ENCODE assay signal across 11 mouse cellular contexts in the genomic region with DNA sequence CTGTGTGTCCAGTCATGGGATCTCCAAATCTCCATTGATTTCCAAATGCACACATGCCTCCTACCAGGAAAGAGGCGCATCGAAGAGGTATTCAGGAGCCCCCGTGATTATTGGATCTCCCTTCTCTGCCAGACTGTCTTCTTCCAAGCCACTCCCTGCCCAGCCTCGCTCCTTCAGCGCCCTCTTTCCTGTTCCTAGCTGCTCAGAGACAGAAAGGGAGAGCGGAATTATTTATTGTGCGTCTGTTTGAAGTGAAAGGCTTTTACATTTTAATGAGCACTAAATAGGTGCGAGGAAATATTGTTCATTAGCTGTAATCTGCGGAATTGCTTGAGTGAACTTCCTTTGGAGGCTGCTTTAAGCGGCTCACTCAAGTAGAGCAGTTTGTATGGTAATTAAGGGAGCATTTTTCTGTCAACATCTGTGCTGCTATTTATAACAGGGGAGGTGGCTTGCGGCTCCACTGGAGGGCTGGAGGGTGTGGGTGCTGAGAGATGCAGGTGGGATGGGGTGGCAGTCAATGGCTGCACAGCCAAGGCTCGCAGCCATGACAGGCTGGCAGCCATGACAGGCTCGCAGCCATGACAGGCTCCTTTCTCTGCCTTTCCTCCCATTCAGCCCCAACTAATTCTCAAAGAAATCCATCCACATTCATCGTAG.
DNase-seq lines count a peak whose midpoint lies in the region; ATAC-seq and TF ChIP-seq lines count a peak whose summit lies in the region.
"Had no signal": no experiment of that assay in that cellular context is flagged by ENCODE, and none has a peak within 500 bp of the region (broad histone marks: within the 10 kb centered on the region; RNA-seq: fewer than 3 reads in every experiment).

No protein-coding gene starts in this region.

- DNase-seq in hindbrain, embryonic 11.5 days (ENCODE audit: low spot score) = no peak
- no peak for DNase-seq in hindbrain, embryonic 10.5 days (ENCODE audit: low spot score)
- DNase-seq in CH12.LX (ENCODE audit: extremely low read depth) = peak; percentile 66
- peak; percentile 67 for DNase-seq in forebrain, postnatal 0 days
- no peak for DNase-seq in layer of hippocampus, adult 9-10 months (ENCODE audit: low spot score)
- DNase-seq in heart, postnatal 4 days = no peak
- DNase-seq: adrenal gland, postnatal 36 days had no signal

- no peak for TF ChIP-seq RAD21 in CH12.LX (IDR thresholded peaks at IDR 0.05; ENCODE audit: low read depth, low read length)

- no peaks in the 10 kb centered on the region for H3K36me3 ChIP-seq in hindbrain, embryonic 11.5 days (ENCODE audit: control insufficient read depth, insufficient read depth, low read length)
- H3K36me3 ChIP-seq in hindbrain, embryonic 10.5 days = no peaks in the 10 kb centered on the region
- H3K36me3 ChIP-seq in CH12.LX (replicated peaks in 1 of 2; ENCODE audit: control insufficient read depth in 1 of 2, insufficient read depth in 1 of 2, low read length in 1 of 2) = no peaks in the 10 kb centered on the region
- H3K36me3 ChIP-seq in forebrain, postnatal 0 days (ENCODE audit: insufficient read depth) = no peaks in the 10 kb centered on the region
- H3K36me3 ChIP-seq: embryonic facial prominence, embryonic 12.5 days had no signal

- no peak overlapping the region for H3K4me2 ChIP-seq in hindbrain, embryonic 11.5 days (replicated peaks; ENCODE audit: low read depth, low read length)
- no peak overlapping the region for H3K4me2 ChIP-seq in CH12.LX (ENCODE audit: insufficient read depth, low read depth, poor library complexity, severe bottlenecking)
- H3K4me2 ChIP-seq in forebrain, postnatal 0 days (ENCODE audit: low read depth) = peak overlapping the region; percentile 39
- H3K4me2 ChIP-seq: embryonic facial prominence, embryonic 12.5 days; heart, embryonic 11.5 days had no signal

- TF ChIP-seq CTCF in CH12.LX (conservative IDR thresholded peaks at IDR 0.05 in 1 of 2, IDR thresholded peaks at IDR 0.05 in 1 of 2; ENCODE audit: low read depth in 2 of 2, low read length in 2 of 2) = no peak
- TF ChIP-seq CTCF in forebrain, postnatal 0 days (IDR thresholded peaks at IDR 0.05; ENCODE audit: low read depth) = no peak

- H3K4me1 ChIP-seq in hindbrain, embryonic 11.5 days (replicated peaks; ENCODE audit: control insufficient read depth, insufficient read depth, low read length) = no peaks in the 10 kb centered on the region; the same call in 1 of the 2 replicates
- peaks cover 6% of the 10 kb centered on the region; the same call in 1 of the 2 replicates for H3K4me1 ChIP-seq in hindbrain, embryonic 10.5 days (replicated peaks)
- H3K4me1 ChIP-seq in CH12.LX (ENCODE audit: control insufficient read depth in 1 of 2, insufficient read depth in 2 of 2) = peaks cover 2 to 33% of the 10 kb centered on the region in 2 experiments; a peak in 2 of 4 replicates
- H3K4me1 ChIP-seq in forebrain, postnatal 0 days (ENCODE audit: insufficient read depth) = 0 out of 2 replicates have a peak, but pooled peaks cover 8% of the 10 kb centered on the region
- H3K4me1 ChIP-seq: embryonic facial prominence, embryonic 12.5 days had no signal

- dilution Hi-C loops in CH12.LX (cut with MboI; ENCODE audit: extremely low pct_ligation_motif_present, extremely low pct_unique_long_range_greater_than_20kb, low sequenced_read_pairs) = no loop called here

- H3K79me2 ChIP-seq in CH12.LX (replicated peaks; ENCODE audit: control insufficient read depth, extremely low read depth, insufficient read depth, poor library complexity, severe bottlenecking) = no peaks in the 10 kb centered on the region

- TF ChIP-seq EP300 in CH12.LX (IDR thresholded peaks at IDR 0.05; ENCODE audit: low read length) = no peak

- peak; percentile 40; the same call in 1 of the 2 replicates for ATAC-seq in hindbrain, embryonic 11.5 days (ENCODE audit: low FRiP score)
- ATAC-seq in forebrain, postnatal 0 days = peak; percentile 88
- ATAC-seq in monocyte, adult 5-6 weeks (replicated peaks; ENCODE audit: insufficient number of reproducible peaks, low FRiP score, low TSS enrichment, poor library complexity, severe bottlenecking) = 0 out of 2 replicates have a peak, but pooled peaks have one; percentile 25
- ATAC-seq in activated CD4-positive, CD25-positive, alpha-beta regulatory T cell, adult 4 months = no peak

- H3K27ac ChIP-seq in hindbrain, embryonic 11.5 days (ENCODE audit: low read depth, low read length) = no peak overlapping the region
- no peak overlapping the region for H3K27ac ChIP-seq in hindbrain, embryonic 10.5 days
- no peak overlapping the region for H3K27ac ChIP-seq in CH12.LX (ENCODE audit: insufficient read depth, low read depth)
- H3K27ac ChIP-seq in forebrain, postnatal 0 days (ENCODE audit: low read depth, low read length) = peak overlapping the region; percentile 67; the same call in 1 of the 2 replicates
- H3K27ac ChIP-seq: embryonic facial prominence, embryonic 12.5 days had no signal

- H3K4me3 ChIP-seq in hindbrain, embryonic 11.5 days (ENCODE audit: low read depth, low read length) = no peak overlapping the region
- no peak overlapping the region for H3K4me3 ChIP-seq in hindbrain, embryonic 10.5 days
- no peak overlapping the region for H3K4me3 ChIP-seq in CH12.LX (replicated peaks in 1 of 3; ENCODE audit: low read depth in 2 of 3, low read length in 2 of 3, poor library complexity in 1 of 3)
- peak overlapping the region; percentile 17 for H3K4me3 ChIP-seq in forebrain, postnatal 0 days (ENCODE audit: low read depth, low read length)
- H3K4me3 ChIP-seq: embryonic facial prominence, embryonic 12.5 days had no signal

- WGBS in hindbrain, embryonic 11.5 days = 68% methylated on average over 14 of the region's 14 CpGs
- 76% methylated on average over 14 of the region's 14 CpGs for WGBS in hindbrain, embryonic 10.5 days
- WGBS in forebrain, postnatal 0 days = 19% methylated on average over 14 of the region's 14 CpGs

- no peak overlapping the region for H3K9ac ChIP-seq in hindbrain, embryonic 11.5 days (ENCODE audit: low read depth, low read length)
- no peak overlapping the region for H3K9ac ChIP-seq in CH12.LX (ENCODE audit: insufficient read depth, low read depth)
- H3K9ac ChIP-seq in forebrain, postnatal 0 days = 0 out of 2 replicates have a peak overlapping the region, but pooled peaks have one; percentile 22
- H3K9ac ChIP-seq: embryonic facial prominence, embryonic 12.5 days had no signal

- H3K9me3 ChIP-seq in hindbrain, embryonic 11.5 days (ENCODE audit: control insufficient read depth, low read length) = no peaks in the 10 kb centered on the region
- no peaks in the 10 kb centered on the region for H3K9me3 ChIP-seq in hindbrain, embryonic 10.5 days
- H3K9me3 ChIP-seq in CH12.LX (replicated peaks; ENCODE audit: low read length) = no peaks in the 10 kb centered on the region
- H3K9me3 ChIP-seq in forebrain, postnatal 0 days (ENCODE audit: low read length) = no peaks in the 10 kb centered on the region
- H3K9me3 ChIP-seq: embryonic facial prominence, embryonic 12.5 days had no signal

- TF ChIP-seq POLR2A in CH12.LX (IDR thresholded peaks at IDR 0.05; ENCODE audit: low read depth, low read length) = no peak

- no peaks in the 10 kb centered on the region for H3K27me3 ChIP-seq in hindbrain, embryonic 11.5 days (ENCODE audit: control insufficient read depth, insufficient read depth, low read length)
- no peaks in the 10 kb centered on the region for H3K27me3 ChIP-seq in hindbrain, embryonic 10.5 days (ENCODE audit: insufficient read depth, poor library complexity, severe bottlenecking)
- no peaks in the 10 kb centered on the region for H3K27me3 ChIP-seq in CH12.LX (replicated peaks)
- H3K27me3 ChIP-seq in forebrain, postnatal 0 days (ENCODE audit: insufficient read depth, low read length) = no peaks in the 10 kb centered on the region
- H3K27me3 ChIP-seq: embryonic facial prominence, embryonic 12.5 days had no signal

- in situ Hi-C loops in CH12.LX (cut with MboI; ENCODE audit: low pct_ligation_motif_present, low pct_unique_long_range_greater_than_20kb, low sequenced_read_pairs) = no loop called here

TF ChIP-seq in CH12.LX, 34 proteins besides CTCF, POLR2A, EP300 and RAD21:
- 0 out of 2 replicates have a peak, but pooled peaks have one; percentile 6 for TF ChIP-seq ETS1 (conservative IDR thresholded peaks at IDR 0.05; ENCODE audit: low read depth, low read length)
- TF ChIP-seq MEF2A (IDR thresholded peaks at IDR 0.05; ENCODE audit: borderline replicate concordance, low read depth, low read length) = peak; percentile 57; the same call in 1 of the 2 replicates
- peak; percentile 47 for TF ChIP-seq NRF1 (IDR thresholded peaks at IDR 0.05; ENCODE audit: low read depth, low read length)
- TF ChIP-seq ELF1 (IDR thresholded peaks at IDR 0.05; ENCODE audit: low read depth, low read length) = no peak

Comparison
In these comparisons a context has a peak if more than half of its experiments do, and no peak if none do; other contexts are left out.
1. DNase-seq: peak in CH12.LX (single experiment) and forebrain, postnatal 0 days (single experiment); none in hindbrain, embryonic 11.5 days (single experiment), hindbrain, embryonic 10.5 days (single experiment), layer of hippocampus, adult 9-10 months (single experiment) and heart, postnatal 4 days (single experiment).